8 mouse cellular contexts compared by ENCODE assay signal in genomic region chr17:27563771-27564244, GRCm38 (mm10). TPM values are rescaled to one million over a fixed set of nuclear protein-coding genes. Genes with fewer than 3 reads are reported as not detected.
DNase-seq lines count a peak whose midpoint lies in the region; ATAC-seq lines count a peak whose summit lies in the region.

No protein-coding gene starts in this region.

- peaks cover 54% of the 10 kb centered on the region for H3K4me1 ChIP-seq in heart, embryonic 13.5 days
- H3K4me1 ChIP-seq in liver, embryonic 11.5 days (replicated peaks; ENCODE audit: control insufficient read depth, insufficient read depth, low read length): peaks cover 44% of the 10 kb centered on the region
- H3K4me1 ChIP-seq in heart, embryonic 12.5 days (replicated peaks): peaks cover 53% of the 10 kb centered on the region

- H3K4me2 ChIP-seq in heart, embryonic 13.5 days: peak overlapping the region; percentile 91; the same call in 1 of the 2 replicates
- H3K4me2 ChIP-seq in liver, embryonic 11.5 days: peak overlapping the region; percentile 98
- H3K4me2 ChIP-seq in heart, embryonic 12.5 days: no peak overlapping the region

- ATAC-seq in heart, embryonic 13.5 days (ENCODE audit: extremely low read depth, insufficient number of reproducible peaks, low FRiP score, low TSS enrichment): no peak
- ATAC-seq in liver, embryonic 11.5 days (replicated peaks; ENCODE audit: low FRiP score): no peak
- ATAC-seq in heart, embryonic 12.5 days (ENCODE audit: insufficient number of reproducible peaks, low FRiP score): no peak

- H3K9me3 ChIP-seq in heart, embryonic 13.5 days: no peaks in the 10 kb centered on the region
- H3K9me3 ChIP-seq in liver, embryonic 11.5 days (ENCODE audit: control insufficient read depth, low read length): no peaks in the 10 kb centered on the region
- no peaks in the 10 kb centered on the region for H3K9me3 ChIP-seq in heart, embryonic 12.5 days (replicated peaks)

- 53% methylated on average over 7 of the region's 7 CpGs for WGBS in heart, embryonic 13.5 days
- 52% methylated on average over 7 of the region's 7 CpGs for WGBS in liver, embryonic 11.5 days
- WGBS in heart, embryonic 12.5 days: 56% methylated on average over 7 of the region's 7 CpGs

- H3K27ac ChIP-seq in heart, embryonic 13.5 days (replicated peaks): no peak overlapping the region
- peak overlapping the region; percentile 58 for H3K27ac ChIP-seq in liver, embryonic 11.5 days (ENCODE audit: low read depth, low read length)
- H3K27ac ChIP-seq in heart, embryonic 12.5 days (ENCODE audit: poor library complexity, severe bottlenecking): no peak overlapping the region

- H3K27me3 ChIP-seq in heart, embryonic 13.5 days (replicated peaks): no peaks in the 10 kb centered on the region
- H3K27me3 ChIP-seq in liver, embryonic 11.5 days (replicated peaks; ENCODE audit: control insufficient read depth, insufficient read depth, low read length): no peaks in the 10 kb centered on the region
- no peaks in the 10 kb centered on the region for H3K27me3 ChIP-seq in heart, embryonic 12.5 days (replicated peaks)

- H3K9ac ChIP-seq in heart, embryonic 13.5 days: no peak overlapping the region
- H3K9ac ChIP-seq in liver, embryonic 11.5 days (ENCODE audit: low read depth, low read length): no peak overlapping the region
- H3K9ac ChIP-seq in heart, embryonic 12.5 days: no peak overlapping the region

- H3K4me3 ChIP-seq in heart, embryonic 13.5 days: no peak overlapping the region
- H3K4me3 ChIP-seq in liver, embryonic 11.5 days (ENCODE audit: low read depth, low read length): no peak overlapping the region; the same call in none of the 2 replicates
- no peak overlapping the region for H3K4me3 ChIP-seq in heart, embryonic 12.5 days

- H3K36me3 ChIP-seq in heart, embryonic 13.5 days: peaks cover 26% of the 10 kb centered on the region
- peaks cover 24% of the 10 kb centered on the region for H3K36me3 ChIP-seq in liver, embryonic 11.5 days (ENCODE audit: control insufficient read depth, insufficient read depth, low read length)
- H3K36me3 ChIP-seq in heart, embryonic 12.5 days: peaks cover 14% of the 10 kb centered on the region

- intact Hi-C loops in heart, postnatal 10 days (cut with DNase I): loop anchor here (10.0 kb wide), 1 partner anchor 201 kb away; no protein-coding TSS in a partner anchor

- no peak for DNase-seq in heart, postnatal 10 days
- DNase-seq in A20 (ENCODE audit: low read depth, low spot score) (peak; percentile 48), NIH3T3 (ENCODE audit: low read depth) (peak; percentile 36)
- DNase-seq in liver, embryonic 11.5 days (ENCODE audit: low spot score): no peak
- no peak for DNase-seq in gastrocnemius, postnatal 25 days
- no peak for DNase-seq in left cerebral cortex, adult 11 months (ENCODE audit: low spot score)

RNA-seq across cellular contexts. Expression of gene AI413582, which starts 1.7 kb away (rescaled TPM):
- 16.0 and 18.3 TPM in 2 replicates for polyA plus RNA-seq in heart, embryonic 13.5 days (2015; fragmentation: Nextera tagmentation; extraction: Ambion mirVana)
- total RNA-seq in heart, postnatal 10 days (2021): 10 to 100 TPM; 10.2 to 11.2 TPM
- 23.6 and 28.4 TPM in 2 replicates for polyA plus RNA-seq in liver, embryonic 11.5 days (2014; fragmentation: Nextera tagmentation; extraction: Ambion mirVana)
- total RNA-seq in gastrocnemius, postnatal 25 days (2021): 1 to 10 TPM; 2.5 to 2.9 TPM
- polyA plus RNA-seq in heart, embryonic 12.5 days (2016; fragmentation: Nextera tagmentation; extraction: Ambion mirVana): 13.2 and 14.9 TPM in 2 replicates

RNA-seq across cellular contexts. Expression of gene Hmga1, which starts 7.5 kb away (rescaled TPM):
- polyA plus RNA-seq in heart, embryonic 13.5 days (2015; fragmentation: Nextera tagmentation; extraction: Ambion mirVana): 153 and 160 TPM in 2 replicates
- total RNA-seq in heart, postnatal 10 days (2021): 10 to 100 TPM; 42.5 to 47.3 TPM
- 667 and 675 TPM in 2 replicates for polyA plus RNA-seq in liver, embryonic 11.5 days (2014; fragmentation: Nextera tagmentation; extraction: Ambion mirVana)
- total RNA-seq in gastrocnemius, postnatal 25 days (2021): 10 to 100 TPM; 24.6 to 24.7 TPM
- 188 and 194 TPM in 2 replicates for polyA plus RNA-seq in heart, embryonic 12.5 days (2016; fragmentation: Nextera tagmentation; extraction: Ambion mirVana)

RNA-seq across cellular contexts. Expression of gene Grm4, which starts 42.6 kb away (rescaled TPM):
- 0.03 and 0.08 TPM in 2 replicates for polyA plus RNA-seq in heart, embryonic 13.5 days (2015; fragmentation: Nextera tagmentation; extraction: Ambion mirVana)
- under 1 TPM in 1 of 2 experiments, not detected in 1; 0.20 TPM for total RNA-seq in heart, postnatal 10 days (2021)
- 0.12 and 0.18 TPM in 2 replicates for polyA plus RNA-seq in liver, embryonic 11.5 days (2014; fragmentation: Nextera tagmentation; extraction: Ambion mirVana)
- under 1 TPM; 0.08 to 0.24 TPM for total RNA-seq in gastrocnemius, postnatal 25 days (2021)
- 0.08 and 0.10 TPM in 2 replicates for polyA plus RNA-seq in heart, embryonic 12.5 days (2016; fragmentation: Nextera tagmentation; extraction: Ambion mirVana)

RNA-seq across cellular contexts. Expression of gene Nudt3, which starts 59.5 kb away (rescaled TPM):
- polyA plus RNA-seq in heart, embryonic 13.5 days (2015; fragmentation: Nextera tagmentation; extraction: Ambion mirVana): 98.8 and 108 TPM in 2 replicates
- total RNA-seq in heart, postnatal 10 days (2021): 100 to 1,000 TPM; 380 to 410 TPM
- 19.6 and 26.1 TPM in 2 replicates for polyA plus RNA-seq in liver, embryonic 11.5 days (2014; fragmentation: Nextera tagmentation; extraction: Ambion mirVana)
- 100 to 1,000 TPM; 201 to 245 TPM for total RNA-seq in gastrocnemius, postnatal 25 days (2021)
- polyA plus RNA-seq in heart, embryonic 12.5 days (2016; fragmentation: Nextera tagmentation; extraction: Ambion mirVana): 106 and 110 TPM in 2 replicates

Comparison
In these comparisons a context has a peak if more than half of its experiments do, and no peak if none do; other contexts are left out.
1. DNase-seq: peak in A20 (single experiment) and NIH3T3 (single experiment); none in heart, postnatal 10 days (0 of 2), liver, embryonic 11.5 days (single experiment), gastrocnemius, postnatal 25 days (single experiment) and left cerebral cortex, adult 11 months (single experiment).